Mouse (Mus musculus) layer of hippocampus, adult 18-20 months (tissue): ENCODE data around the gene Fam78b. TPM values are rescaled to one million over a fixed set of nuclear protein-coding genes. Genes with fewer than 3 reads are reported as not detected.

Experiments used
- DNase-seq, 2 experiments: peaks; one replicate each; pipeline ENCODE4 v3.0.0; 2022; ENCODE audit warnings: low spot score in 2 of 2
- total RNA-seq, 2 experiments: library from RNA; stranded (reverse); gene quantifications; 2 replicates each; pipeline ENCODE4 v1.2.3; 2021

The Fam78b gene
- total RNA-seq, 2 experiments from 2014 or later, result 23.1 to 23.3 TPM

DNA sequence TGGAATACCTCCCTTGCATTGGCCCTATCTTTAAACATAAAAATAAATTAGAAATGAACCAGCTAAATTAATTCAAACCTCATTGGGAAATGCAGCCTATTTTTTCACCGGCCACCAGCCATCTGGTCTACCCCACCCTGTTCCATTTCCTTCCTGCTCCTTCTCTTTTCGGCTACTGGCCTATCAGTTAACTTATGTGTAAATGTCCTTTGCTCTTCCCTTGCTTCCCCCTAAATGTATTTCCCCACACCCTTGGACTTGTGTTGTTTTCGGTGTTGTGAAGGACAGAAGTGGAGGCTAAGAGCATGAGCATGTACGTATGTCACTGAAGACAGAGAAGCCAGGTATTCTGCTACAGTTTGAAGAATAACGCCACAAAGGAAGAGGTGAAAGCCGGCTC is 89.2 kb downstream of the Fam78b start:
- DNase-seq, result no peak

DNA sequence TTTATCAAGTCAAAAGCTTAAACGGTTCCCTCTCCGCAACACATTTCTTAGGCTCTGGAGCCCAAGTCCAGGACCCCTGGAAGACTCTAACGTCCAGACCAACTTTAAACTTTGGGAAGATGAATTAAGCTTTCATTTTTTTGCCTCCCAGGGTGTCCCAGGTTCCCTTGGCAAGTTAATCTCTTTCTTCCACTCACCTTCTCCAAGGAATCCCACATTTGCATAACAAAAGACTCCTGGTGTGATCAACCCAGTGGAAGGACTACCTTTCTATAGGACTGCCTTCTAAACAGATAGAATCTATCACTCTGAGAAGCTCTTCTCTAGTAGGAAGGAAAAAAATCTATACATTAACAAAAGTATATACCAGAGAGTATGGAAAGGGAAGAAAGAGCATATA is 92.3 kb downstream of the Fam78b start:
- no peak for DNase-seq

DNA sequence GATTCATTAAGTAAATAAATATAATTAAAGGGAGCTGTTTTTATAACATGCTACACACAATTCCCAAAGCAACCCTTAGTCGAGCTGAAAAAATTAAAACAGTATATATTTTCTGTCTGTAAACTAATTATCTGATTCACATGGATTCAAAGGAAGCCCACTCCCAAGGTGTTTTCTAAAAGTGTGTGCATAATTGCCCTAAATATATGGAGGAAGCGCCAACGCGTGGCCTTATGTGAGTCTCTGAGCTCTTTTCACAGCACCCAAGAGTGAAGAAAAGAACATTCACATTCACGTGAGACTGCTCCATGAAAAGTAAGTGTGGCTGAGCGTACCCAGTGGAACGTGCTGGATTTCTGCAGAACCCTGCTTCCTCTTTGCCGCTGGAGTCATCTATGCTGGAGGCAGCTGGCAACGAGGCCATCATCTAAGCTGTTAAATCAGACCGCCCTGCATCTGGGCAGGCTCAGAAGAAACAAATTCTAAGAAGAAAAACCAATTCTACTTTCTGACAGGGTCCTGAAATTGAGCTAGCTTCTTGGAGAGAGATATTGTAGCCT is 93.5 kb downstream of the Fam78b start:
- DNase-seq, result no peak

DNA sequence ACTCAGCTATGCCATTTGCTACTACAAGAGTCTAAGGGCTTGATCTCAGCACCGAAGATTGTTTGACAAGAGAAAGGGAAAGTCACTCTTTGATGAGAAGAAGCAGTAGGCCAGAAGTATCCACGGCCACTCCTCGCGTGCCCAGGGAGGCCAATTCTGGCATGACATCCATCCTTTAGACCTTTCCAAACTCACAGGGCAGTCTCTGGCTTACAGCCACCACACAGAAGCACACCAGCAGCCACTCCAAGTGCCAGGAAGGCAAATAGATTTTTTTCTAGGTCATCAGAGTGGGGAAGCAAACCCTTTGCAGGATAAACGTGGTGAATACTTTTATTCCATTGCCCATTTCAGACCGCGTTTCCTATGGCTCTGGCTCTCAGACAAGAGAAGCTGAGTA is 97.5 kb downstream of the Fam78b start:
- DNase-seq, result no peak

DNA sequence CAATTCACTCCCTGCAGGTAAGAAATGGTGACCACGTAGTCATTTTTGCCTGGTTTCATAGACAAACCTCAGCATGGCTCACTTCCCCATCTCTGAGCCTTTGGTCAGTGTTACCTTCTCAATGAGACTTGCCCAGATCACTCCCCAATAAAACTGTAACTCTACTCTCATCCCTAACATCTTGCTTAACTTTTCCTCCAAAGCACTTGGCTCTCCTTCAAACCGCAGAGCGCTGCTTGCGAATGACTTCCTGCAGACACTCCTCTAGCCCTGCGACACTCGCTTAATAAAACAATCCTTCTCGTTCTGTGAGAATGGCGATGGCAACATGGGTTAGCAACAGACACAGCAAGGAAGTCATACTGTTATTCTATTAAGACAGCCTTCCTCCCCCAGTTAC is 100.8 kb downstream of the Fam78b start:
- no peak for DNase-seq

DNA sequence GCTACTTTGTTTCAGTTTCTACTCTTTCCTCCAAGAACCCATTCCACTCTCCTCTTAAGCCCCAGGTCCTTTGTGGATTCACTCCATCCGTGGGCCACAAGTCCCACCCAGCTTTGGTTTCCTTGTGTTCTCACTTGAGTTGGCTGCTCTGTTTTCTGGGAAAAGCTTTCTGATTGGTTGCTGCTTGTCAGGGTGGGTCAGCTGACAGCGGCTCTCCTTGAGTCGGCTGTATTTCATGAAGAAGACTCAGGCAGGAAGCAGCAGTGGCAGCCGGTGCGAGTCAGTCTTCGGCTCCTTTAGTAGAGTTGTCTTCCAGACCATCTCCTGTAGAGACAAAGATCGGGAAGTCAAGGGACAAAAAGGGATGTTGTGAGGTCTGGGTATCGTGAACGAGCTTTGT is 101.3 kb downstream of the Fam78b start:
- DNase-seq, result no peak

DNA sequence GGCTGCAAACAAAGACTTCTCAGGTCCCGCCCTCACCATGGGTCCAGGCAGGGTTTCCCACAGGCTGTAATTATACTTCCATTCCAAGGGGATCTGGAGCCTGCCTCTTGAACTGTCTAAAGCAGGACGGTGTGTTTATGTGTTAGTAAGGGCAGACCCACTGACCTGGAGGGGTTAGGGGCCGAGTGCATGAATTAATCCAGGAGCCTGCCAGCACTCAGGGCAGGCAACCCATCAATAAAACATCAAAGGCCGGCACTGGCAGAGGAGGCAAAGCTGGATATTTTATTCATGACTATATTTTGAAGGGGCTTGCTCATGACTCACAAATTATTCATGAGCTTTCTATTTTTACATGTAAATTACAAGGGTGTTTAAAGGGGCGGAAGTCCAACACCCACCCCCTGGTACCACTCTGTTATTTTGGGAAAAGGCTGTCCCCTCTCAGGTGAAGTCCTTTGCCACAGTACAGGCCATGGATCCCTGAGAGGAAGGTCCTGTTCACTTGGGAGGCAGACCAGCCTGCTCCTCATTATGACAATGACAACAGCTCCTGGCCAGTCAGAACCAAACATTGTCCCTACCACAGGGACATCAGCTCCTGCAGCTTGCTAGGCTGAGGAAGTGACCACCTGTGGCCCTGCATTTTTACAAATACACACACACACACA is 103.9 kb downstream of the Fam78b start:
- no peak for DNase-seq

DNA sequence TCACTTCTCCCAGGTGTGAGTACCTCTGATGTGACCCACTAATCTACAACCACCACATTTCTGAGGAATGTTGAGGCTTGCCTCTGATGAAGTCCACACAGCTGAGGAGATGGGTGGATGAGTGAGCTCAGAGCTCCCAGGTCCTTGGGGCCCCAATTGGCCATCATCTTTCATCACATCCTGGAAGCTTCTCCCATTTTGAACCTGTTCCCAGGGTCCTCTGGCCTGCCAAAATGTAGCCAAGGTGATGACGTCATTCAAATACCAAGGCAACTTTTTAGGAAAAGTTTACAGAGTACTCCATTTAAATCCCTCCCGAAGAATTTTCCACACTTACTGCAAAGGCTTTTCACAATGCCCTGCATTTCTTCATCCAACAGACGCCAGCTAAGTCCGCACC is 104.7 kb downstream of the Fam78b start:
- no peak for DNase-seq

DNA sequence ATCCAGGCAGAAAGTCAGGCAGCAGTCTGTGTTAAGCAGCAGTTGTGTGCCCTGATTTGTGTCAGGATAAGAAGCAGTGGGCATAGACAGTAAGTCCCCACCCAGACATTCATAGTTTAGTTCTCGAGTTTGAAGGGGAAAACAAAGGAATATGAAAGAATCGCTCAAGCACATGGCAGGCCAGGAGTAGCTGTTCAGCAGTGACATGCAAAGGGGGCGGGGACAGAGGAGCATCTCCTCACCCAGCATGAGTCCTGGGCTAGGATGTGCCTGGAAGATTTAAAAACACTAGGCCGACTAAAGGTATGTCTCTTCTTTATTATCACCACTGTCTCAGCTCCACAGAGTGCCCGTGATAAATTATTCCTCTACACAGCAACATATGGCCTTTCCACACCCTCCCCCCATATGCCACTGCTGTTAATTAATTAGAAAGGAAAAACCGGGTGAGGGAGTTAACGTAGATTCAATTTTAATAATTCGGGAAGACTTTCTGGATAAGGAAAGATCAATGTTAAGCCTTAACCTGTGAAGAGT is 107.8 kb downstream of the Fam78b start:
- DNase-seq, result peak in 1 of 2 experiments; percentile 35

DNA sequence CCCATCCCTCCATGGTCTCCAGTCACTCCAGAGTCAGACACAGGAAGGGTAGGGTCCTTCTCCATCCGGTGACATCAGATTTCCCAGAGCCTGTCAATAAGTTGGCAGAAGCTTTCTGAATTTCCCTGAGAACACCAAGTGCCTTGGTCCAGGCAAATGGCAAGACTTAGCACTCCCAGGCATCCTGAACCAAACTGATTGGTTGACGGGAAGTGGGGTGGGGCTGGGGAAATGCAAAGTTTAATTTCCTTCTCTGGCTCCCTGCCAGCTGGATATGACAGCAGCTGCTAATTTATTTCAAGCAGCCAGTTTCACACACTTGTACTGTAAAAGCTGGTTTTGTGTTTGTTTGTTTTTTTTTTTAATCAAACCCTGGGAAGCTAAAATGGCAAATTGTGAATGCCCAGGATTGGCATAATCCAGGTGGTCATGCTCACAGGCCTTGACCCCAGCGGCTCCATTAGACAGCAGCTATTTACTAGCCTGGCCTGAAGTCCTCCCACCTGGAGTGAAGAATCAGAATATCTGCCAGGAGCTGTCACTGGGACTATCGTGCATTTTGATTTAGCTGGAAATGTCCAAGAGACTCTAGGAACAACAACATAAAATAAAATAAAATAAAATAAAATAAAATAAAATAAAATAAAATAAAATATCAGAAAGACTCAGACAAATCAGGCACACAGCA is 113.3 kb downstream of the Fam78b start:
- no peak for DNase-seq

DNA sequence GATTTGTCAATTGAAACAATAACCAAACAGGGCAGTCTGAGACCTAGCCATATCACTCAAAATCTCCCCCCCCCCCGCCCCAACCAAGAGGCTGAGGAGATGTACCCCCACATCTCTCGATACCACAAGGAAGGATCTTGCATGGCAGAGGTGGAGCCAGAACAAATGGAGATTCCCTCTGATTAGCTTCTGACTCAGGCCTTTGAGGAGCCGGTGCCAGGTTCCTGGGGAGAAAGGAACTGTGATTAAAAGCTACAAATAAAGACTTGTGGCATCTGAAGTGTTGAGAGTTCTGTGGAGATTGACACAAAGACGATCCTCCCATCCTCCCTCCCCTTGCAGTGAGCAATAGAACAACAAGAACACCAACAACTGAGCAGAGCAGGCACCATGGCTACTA is 113.9 kb downstream of the Fam78b start:
- DNase-seq, result no peak

DNA sequence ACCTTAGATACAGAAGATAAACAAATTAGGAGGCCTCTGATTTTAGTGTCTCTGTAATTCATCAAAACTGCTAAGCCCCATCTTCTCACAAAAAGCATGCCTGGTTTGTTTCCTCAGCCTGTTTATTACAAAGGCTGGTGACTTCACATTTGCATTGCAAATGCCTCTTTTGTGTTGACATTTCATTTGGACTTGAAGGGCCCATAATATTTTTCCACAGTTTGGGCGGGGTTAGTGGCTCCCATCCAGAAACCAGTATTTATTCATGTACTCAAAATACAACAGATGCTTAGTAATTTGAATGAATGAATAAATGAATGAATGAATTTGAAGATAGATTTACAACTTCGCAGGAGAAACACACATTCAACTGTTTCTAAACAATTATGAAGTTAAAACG is 115.5 kb downstream of the Fam78b start:
- no peak for DNase-seq

DNA sequence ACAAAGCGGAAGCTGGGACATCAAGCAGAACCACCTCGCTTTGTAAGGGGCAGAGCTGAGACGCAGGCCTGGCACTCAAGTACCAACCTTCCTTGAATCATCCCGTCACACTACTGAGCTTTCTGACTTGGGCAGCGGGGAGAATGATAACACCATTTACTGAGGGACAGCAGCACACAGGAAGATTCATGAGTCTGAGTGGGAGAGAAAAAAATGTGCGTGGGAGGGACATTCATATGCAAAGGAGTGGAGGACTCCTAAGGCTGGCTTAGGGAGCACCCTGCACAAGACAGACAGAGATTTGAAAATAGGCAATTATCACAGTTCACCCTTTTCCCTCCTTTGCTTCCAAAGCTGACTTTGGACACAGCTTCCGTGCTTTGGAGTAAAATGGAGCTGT is 117.8 kb downstream of the Fam78b start:
- DNase-seq, result no peak

DNA sequence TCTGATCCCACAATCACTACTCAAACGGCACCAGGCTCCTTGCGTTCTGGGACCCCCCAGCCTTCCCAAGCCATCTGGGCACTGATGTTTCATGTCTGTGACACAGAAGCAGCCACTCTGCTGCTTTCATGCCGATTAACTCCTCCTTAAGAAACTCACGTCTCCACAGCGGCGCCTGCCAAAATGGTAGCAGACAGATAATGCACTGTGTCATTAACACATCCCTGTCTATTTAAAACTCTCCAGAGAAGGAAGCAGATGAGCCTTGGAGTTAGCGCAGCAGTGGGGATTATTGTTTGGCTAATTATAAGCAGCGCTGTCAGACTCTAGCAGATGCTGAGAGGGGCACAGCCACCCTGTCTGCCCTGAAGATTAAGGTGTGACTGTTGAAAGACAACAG is 118.2 kb downstream of the Fam78b start:
- DNase-seq, result peak in 1 of 2 experiments; percentile 15

DNA sequence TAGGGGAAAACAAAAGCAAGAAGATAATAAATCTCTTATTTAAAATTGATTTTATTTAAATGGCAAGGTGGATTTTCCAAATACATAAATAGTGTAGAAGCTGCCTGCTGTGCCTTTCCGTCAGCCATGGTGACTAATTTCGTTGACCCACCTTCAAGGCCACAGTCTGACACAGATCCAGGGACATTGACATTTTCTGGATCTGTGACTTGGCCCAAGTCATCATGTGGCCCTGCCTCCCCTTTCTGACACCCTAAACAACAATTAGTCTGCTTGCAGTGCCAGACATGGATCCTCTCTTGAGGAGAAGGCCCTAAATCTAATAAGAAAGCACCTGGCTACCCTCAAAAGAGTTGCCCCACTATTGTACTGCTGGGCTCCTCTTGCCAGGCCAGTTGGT is 121.2 kb downstream of the Fam78b start:
- DNase-seq, result no peak

DNA sequence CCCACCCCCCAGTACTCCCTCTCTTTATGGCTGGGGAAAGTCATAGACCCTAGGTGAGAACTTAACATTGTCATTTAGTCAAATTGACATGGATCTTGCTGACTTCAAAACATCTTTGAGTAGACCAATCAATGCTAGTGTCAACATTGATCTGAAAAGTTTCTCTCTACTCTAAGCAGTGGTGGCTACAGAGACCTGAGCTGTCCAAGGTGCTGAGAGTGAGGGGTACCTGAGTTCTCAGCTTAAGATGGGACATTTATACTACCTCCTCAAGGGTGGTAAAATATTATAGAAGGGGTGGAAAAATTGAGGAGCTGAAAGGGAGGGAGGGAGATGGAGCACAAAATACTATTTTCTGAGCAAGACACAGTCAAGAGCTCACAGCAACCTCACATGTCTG is 122.3 kb downstream of the Fam78b start:
- no peak for DNase-seq

DNA sequence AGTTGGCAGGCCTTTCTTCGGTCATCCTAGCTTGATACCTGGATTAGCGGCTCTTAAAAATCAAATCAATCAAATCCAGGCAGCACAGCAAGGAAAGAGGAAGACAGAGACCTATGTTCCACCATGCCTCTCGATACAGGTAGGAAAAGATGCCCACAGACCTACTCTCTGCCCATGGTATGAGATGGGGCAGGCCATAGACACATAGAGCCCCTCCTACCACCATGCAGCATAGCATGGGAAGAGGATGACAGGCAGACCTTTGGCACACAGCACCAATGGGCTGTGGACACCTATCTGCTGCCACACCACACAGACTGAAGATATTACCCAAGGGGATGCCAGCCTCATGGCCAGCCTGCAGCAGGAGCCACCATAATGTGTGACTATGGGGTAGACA is 124.7 kb downstream of the Fam78b start:
- no peak for DNase-seq

DNA sequence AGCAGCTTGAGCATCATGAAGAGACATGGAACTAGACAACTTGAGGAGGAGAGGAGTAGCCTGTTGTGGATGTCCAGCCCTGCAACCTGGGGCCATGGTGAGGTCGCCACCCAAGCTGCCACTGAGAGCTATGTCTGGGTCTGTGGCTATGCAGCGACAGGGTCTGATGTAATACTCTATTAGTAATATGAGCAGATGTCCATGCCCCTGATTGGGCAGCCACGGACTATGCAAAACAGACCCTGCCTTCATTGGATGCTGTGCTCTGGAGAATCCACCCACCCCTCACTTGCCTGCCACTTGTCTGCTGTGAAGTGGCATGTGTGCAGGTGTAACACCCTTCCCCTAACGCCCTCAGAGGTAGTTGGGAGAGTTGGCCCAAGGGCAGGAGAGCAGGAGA is 125.1 kb downstream of the Fam78b start:
- no peak for DNase-seq

DNA sequence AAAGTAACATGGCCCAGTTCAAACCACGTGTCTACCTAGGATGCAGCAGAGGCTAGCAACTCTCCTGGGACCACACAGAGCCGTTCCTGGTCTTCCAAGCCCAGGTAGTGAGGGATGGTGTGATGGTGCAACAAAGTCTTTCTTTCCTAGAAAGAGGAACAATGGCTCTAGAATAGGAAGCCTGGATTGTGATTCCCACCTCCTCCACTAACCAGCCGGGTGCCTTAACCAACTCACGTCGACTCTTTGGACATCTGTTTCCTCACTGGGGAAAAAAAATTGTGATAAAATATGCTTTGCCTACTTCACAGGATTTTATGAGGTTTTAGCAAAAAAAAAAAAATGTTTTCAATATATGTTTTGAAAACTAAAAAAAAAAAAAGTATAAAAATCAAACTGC is 134.5 kb downstream of the Fam78b start:
- no peak for DNase-seq
